Mouse (Mus musculus): ENCODE results near the gene Maml3. TPM values are rescaled to one million over a fixed set of nuclear protein-coding genes. Genes with fewer than 3 reads are reported as not detected.
A peak's percentile ranks its signal among the peaks of the same experiment; 100 is the strongest.

The Maml3 gene
- polyA plus RNA-seq, 1 experiment from 2014 or later: 2.9 TPM

DNA sequence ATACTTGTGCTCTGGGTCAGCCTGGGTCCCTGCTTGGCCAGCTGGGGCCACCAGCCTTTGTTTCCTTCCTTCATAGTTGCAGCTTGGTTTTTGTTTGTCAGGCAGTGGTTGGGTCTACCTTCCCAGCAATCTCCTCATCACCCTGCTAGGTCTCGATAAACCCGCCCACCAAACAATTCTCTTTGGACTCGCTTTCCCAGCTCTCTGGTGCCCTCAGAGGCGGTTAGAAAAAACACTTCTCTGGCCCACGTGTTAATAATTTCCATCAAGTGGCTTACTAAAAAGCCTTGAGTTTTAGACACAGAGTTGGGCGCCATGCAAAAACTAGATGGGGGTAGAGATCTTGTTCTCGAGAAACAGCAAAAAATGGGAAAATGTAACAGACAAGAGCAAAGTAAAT, 253.3 kb downstream of the Maml3 start:
- H3K4me2 ChIP-seq (replicated peaks; ENCODE audit: low read depth): no peak overlapping the region
- WGBS: 59% methylated on average over 7 of the region's 7 CpGs
- H3K36me3 ChIP-seq (ENCODE audit: control insufficient read depth, insufficient read depth, low read length): no peaks in the 10 kb centered on the region
- TF ChIP-seq EP300 (optimal IDR thresholded peaks at IDR 0.05) (no peak), CTCF (IDR thresholded peaks at IDR 0.05; ENCODE audit: low read depth) (peak; percentile 38)
- no peaks in the 10 kb centered on the region for H3K9me3 ChIP-seq (ENCODE audit: control insufficient read depth, low read length)
- H3K27ac ChIP-seq (replicated peaks): no peak overlapping the region
- H3K27me3 ChIP-seq (ENCODE audit: control insufficient read depth, insufficient read depth, low read length): no peaks in the 10 kb centered on the region
- no peak for ATAC-seq (ENCODE audit: low FRiP score, low TSS enrichment)
- no peak overlapping the region for H3K9ac ChIP-seq (ENCODE audit: low read length)
- DNase-seq (ENCODE audit: low spot score): no peak
- no peaks in the 10 kb centered on the region for H3K4me1 ChIP-seq (replicated peaks; ENCODE audit: control insufficient read depth, insufficient read depth)
- no peak overlapping the region for H3K4me3 ChIP-seq (ENCODE audit: low read depth, low read length)

DNA sequence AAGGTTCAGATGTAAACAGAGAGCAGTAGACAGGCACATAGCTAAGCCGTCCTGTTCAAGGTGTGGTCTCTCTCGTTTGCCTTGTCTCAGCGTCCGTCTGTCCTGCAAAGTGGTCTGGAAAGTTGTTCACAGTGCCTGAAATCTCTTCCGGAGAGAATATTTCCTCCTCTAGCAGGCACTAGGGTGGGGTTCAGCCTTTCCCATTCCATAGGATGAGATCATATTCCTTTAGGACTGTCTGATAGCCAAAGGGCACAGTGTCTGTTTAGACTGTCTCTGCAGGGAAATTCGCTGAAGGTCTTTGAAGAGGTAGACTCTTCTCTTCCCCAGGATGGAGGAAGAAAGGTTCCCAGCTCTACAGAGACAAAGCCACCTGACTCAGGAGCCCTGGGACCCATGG, 255.4 kb downstream of the Maml3 start:
- no peak overlapping the region for H3K4me3 ChIP-seq (ENCODE audit: low read depth, low read length)
- H3K4me2 ChIP-seq (replicated peaks; ENCODE audit: low read depth): no peak overlapping the region; the same call in 1 of the 2 replicates
- H3K27ac ChIP-seq (replicated peaks): no peak overlapping the region
- no peaks in the 10 kb centered on the region for H3K27me3 ChIP-seq (ENCODE audit: control insufficient read depth, insufficient read depth, low read length)
- H3K4me1 ChIP-seq (replicated peaks; ENCODE audit: control insufficient read depth, insufficient read depth): no peaks in the 10 kb centered on the region
- no peak for DNase-seq (ENCODE audit: low spot score)
- H3K9ac ChIP-seq (ENCODE audit: low read length): no peak overlapping the region
- TF ChIP-seq CTCF (IDR thresholded peaks at IDR 0.05; ENCODE audit: low read depth) (no peak), EP300 (optimal IDR thresholded peaks at IDR 0.05) (no peak)
- H3K36me3 ChIP-seq (ENCODE audit: control insufficient read depth, insufficient read depth, low read length): no peaks in the 10 kb centered on the region
- WGBS: 22% methylated on average over 6 of the region's 6 CpGs
- 0 out of 2 replicates have a peak, but pooled peaks have one; percentile 25 for ATAC-seq (ENCODE audit: low FRiP score, low TSS enrichment)
- no peaks in the 10 kb centered on the region for H3K9me3 ChIP-seq (ENCODE audit: control insufficient read depth, low read length)

DNA sequence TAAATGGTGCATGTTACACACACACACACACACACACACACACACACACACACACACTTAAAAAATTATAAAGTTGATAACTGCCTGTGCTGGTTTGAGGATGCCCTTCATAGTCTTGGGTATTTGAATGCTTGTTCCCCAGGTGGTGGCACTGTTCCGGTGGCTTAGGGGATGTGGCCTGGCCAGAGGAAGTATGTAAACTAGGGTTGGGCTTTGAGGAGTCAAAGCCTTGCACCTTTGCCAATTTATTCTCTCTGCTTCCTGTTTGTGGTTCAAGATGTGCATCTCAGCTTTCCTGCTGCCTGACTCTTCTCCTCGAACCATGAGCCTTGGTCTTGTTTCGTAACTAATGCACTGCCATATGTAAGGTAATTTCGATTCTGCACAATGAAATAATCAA, 257.6 kb downstream of the Maml3 start:
- Histone ChIP-seq H3K27me3 (ENCODE audit: control insufficient read depth, insufficient read depth, low read length) (no peaks in the 10 kb centered on the region), H3K4me1 (replicated peaks; ENCODE audit: control insufficient read depth, insufficient read depth) (no peaks in the 10 kb centered on the region), H3K4me3 (ENCODE audit: low read depth, low read length) (no peak overlapping the region), H3K4me2 (replicated peaks; ENCODE audit: low read depth) (no peak overlapping the region), H3K36me3 (ENCODE audit: control insufficient read depth, insufficient read depth, low read length) (no peaks in the 10 kb centered on the region), H3K9ac (ENCODE audit: low read length) (no peak overlapping the region), H3K9me3 (ENCODE audit: control insufficient read depth, low read length) (no peaks in the 10 kb centered on the region), H3K27ac (replicated peaks) (no peak overlapping the region)
- TF ChIP-seq CTCF (IDR thresholded peaks at IDR 0.05; ENCODE audit: low read depth) (peak; percentile 37), EP300 (optimal IDR thresholded peaks at IDR 0.05) (no peak)
- DNase-seq (ENCODE audit: low spot score) (no peak), ATAC-seq (ENCODE audit: low FRiP score, low TSS enrichment) (0 out of 2 replicates have a peak, but pooled peaks have one; percentile 33)
- 90% methylated on average over 4 of the region's 4 CpGs for WGBS

DNA sequence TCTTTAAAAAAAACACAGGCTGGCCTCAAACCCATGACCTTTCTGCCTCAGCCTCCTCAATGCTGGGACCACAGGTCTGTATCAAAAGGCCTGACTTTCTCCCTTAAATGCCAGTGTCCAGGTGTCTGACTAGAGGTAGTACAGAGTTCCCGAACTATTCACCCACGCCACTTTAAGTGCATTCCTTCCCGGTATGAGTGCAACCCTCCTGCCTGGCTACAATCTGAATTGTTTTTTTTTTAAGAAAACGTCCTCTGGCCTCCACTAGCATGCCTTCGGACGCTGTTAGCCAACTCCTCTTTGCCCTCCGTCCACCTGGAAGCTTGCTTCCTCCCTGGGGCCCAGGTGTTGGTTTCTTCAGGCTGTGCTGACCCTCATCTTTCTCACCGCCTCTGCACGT, 260.6 kb downstream of the Maml3 start:
- H3K4me3 ChIP-seq (ENCODE audit: low read depth, low read length): no peak overlapping the region
- no peaks in the 10 kb centered on the region for H3K27me3 ChIP-seq (ENCODE audit: control insufficient read depth, insufficient read depth, low read length)
- H3K27ac ChIP-seq (replicated peaks): no peak overlapping the region
- WGBS: 71% methylated on average over 9 of the region's 9 CpGs
- no peaks in the 10 kb centered on the region for H3K9me3 ChIP-seq (ENCODE audit: control insufficient read depth, low read length)
- H3K36me3 ChIP-seq (ENCODE audit: control insufficient read depth, insufficient read depth, low read length): no peaks in the 10 kb centered on the region
- ATAC-seq (ENCODE audit: low FRiP score, low TSS enrichment) (no peak), DNase-seq (ENCODE audit: low spot score) (no peak)
- TF ChIP-seq EP300 (optimal IDR thresholded peaks at IDR 0.05): no peak
- no peak for TF ChIP-seq CTCF (IDR thresholded peaks at IDR 0.05; ENCODE audit: low read depth)
- H3K4me2 ChIP-seq (replicated peaks; ENCODE audit: low read depth): no peak overlapping the region
- no peaks in the 10 kb centered on the region for H3K4me1 ChIP-seq (replicated peaks; ENCODE audit: control insufficient read depth, insufficient read depth)
- H3K9ac ChIP-seq (ENCODE audit: low read length): no peak overlapping the region

DNA sequence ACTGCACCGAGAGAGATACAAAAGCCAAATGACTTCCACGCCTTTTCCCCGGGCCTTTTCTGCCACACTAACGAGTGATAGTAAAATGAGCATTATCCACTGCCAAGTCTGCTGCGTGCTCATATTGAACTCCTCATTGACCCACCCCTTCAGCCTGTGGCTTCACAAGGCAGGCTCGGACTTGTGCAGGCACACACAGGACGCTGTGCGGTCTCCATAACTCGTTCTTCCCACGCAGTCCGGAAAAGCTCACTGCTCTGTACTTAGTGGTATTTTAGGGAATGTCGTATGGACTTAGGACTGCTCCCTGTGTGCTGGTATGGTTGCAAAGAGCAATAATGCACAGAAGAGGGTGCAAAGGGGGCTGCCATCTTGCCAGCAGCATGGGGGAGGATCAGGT, 262.7 kb downstream of the Maml3 start:
- ATAC-seq (ENCODE audit: low FRiP score, low TSS enrichment): peak; percentile 34
- 64% methylated on average over 12 of the region's 12 CpGs for WGBS
- H3K4me2 ChIP-seq (replicated peaks; ENCODE audit: low read depth): peak overlapping the region; percentile 4; the same call in 1 of the 2 replicates
- H3K9me3 ChIP-seq (ENCODE audit: control insufficient read depth, low read length): no peaks in the 10 kb centered on the region
- no peak overlapping the region for H3K9ac ChIP-seq (ENCODE audit: low read length)
- H3K27ac ChIP-seq (replicated peaks): peak overlapping the region; percentile 67
- TF ChIP-seq CTCF (IDR thresholded peaks at IDR 0.05; ENCODE audit: low read depth) (no peak), EP300 (optimal IDR thresholded peaks at IDR 0.05) (no peak)
- no peak overlapping the region for H3K4me3 ChIP-seq (ENCODE audit: low read depth, low read length)
- DNase-seq (ENCODE audit: low spot score): no peak
- no peaks in the 10 kb centered on the region for H3K4me1 ChIP-seq (replicated peaks; ENCODE audit: control insufficient read depth, insufficient read depth)
- H3K27me3 ChIP-seq (ENCODE audit: control insufficient read depth, insufficient read depth, low read length): no peaks in the 10 kb centered on the region
- no peaks in the 10 kb centered on the region for H3K36me3 ChIP-seq (ENCODE audit: control insufficient read depth, insufficient read depth, low read length)

DNA sequence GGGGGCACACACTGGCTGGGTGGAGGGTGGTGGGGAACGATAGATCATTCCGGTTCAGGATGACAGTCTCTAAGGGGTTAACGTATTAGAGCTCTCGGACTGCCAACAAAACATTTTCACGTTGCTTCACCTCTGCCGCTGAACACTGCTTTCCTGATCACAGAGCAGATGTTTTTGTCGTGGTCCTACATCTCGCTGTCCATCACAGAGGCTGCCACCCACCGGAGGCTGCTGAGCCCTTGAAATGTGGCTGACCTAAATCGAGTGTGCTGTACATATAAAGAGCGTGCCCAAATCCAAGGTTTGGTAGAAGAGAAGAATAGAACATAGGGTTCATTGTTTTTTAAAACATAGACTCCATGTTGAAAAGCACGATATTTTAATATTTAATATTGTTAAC, 263.3 kb downstream of the Maml3 start:
- H3K4me2 ChIP-seq (replicated peaks; ENCODE audit: low read depth): no peak overlapping the region
- H3K4me3 ChIP-seq (ENCODE audit: low read depth, low read length): no peak overlapping the region
- WGBS: 59% methylated on average over 12 of the region's 12 CpGs
- H3K27me3 ChIP-seq (ENCODE audit: control insufficient read depth, insufficient read depth, low read length): no peaks in the 10 kb centered on the region
- H3K27ac ChIP-seq (replicated peaks): no peak overlapping the region
- H3K4me1 ChIP-seq (replicated peaks; ENCODE audit: control insufficient read depth, insufficient read depth): no peaks in the 10 kb centered on the region
- ATAC-seq (ENCODE audit: low FRiP score, low TSS enrichment) (no peak), DNase-seq (ENCODE audit: low spot score) (no peak)
- H3K9ac ChIP-seq (ENCODE audit: low read length): no peak overlapping the region
- H3K9me3 ChIP-seq (ENCODE audit: control insufficient read depth, low read length): no peaks in the 10 kb centered on the region
- TF ChIP-seq EP300 (optimal IDR thresholded peaks at IDR 0.05) (no peak), CTCF (IDR thresholded peaks at IDR 0.05; ENCODE audit: low read depth) (no peak)
- no peaks in the 10 kb centered on the region for H3K36me3 ChIP-seq (ENCODE audit: control insufficient read depth, insufficient read depth, low read length)

Measured in stomach, postnatal 0 days (tissue).